Mouse (Mus musculus): ENCODE results near the gene Sar1a. TPM values are rescaled to one million over a fixed set of nuclear protein-coding genes. Genes with fewer than 3 reads are reported as not detected.

The Sar1a gene
- polyA plus RNA-seq, 1 experiment from 2014 or later = 209 TPM

DNA sequence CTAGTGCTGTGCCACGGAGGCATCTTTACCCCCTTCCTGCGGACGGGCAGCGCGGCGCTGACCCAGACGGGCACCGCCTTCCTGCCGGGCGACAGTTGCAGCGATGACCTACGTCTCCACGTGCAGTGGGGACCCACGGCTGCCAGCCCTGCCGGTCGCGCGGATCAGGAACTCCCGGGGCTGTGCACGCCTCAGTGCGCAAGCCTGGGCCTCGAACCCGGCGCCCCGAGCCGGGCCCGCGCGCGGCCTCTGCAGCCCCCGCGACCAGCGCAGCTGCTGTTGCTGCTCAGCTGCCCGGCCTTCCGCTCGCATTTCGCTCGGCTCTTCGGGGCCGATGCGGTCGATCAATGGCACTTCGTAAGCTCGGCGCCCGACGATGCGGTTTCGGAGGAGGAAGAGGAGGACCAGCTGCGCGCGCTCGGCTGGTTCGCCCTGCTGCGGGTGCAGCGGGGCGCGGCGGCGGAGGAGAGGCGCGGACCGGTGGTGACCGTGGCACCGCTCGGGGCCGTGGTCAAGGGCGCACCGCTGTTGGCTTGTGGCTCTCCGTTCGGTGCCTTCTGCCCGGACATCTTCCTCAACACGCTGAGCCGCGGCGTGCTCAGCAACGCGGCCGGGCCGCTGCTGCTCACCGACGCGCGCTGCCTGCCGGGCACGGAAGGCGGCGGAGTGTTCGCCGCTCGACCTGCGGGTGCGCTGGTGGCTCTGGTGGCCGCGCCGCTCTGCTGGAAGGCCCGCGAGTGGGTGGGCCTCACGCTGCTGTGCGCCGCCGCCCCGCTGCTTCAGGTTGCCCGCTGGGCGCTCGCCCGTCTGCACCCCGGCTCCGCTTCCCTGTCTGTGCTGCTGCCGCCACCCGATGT, 15.8 kb downstream of the Sar1a start:
- H3K4me1 ChIP-seq (replicated peaks; ENCODE audit: control insufficient read depth, insufficient read depth, low read length) = peaks cover 13% of the 10 kb centered on the region
- H3K9me3 ChIP-seq (ENCODE audit: control insufficient read depth, low read length) = no peaks in the 10 kb centered on the region
- peaks cover 37% of the 10 kb centered on the region for H3K36me3 ChIP-seq (ENCODE audit: control insufficient read depth, insufficient read depth, low read length)
- peak overlapping the region; percentile 100 for H3K4me2 ChIP-seq (ENCODE audit: low read length)
- ATAC-seq (replicated peaks; ENCODE audit: low FRiP score, low TSS enrichment, low read depth) (peak; percentile 8), DNase-seq (ENCODE audit: low spot score) (peak; percentile 69)
- no peaks in the 10 kb centered on the region for H3K27me3 ChIP-seq (replicated peaks; ENCODE audit: control insufficient read depth, insufficient read depth, low read length)
- H3K27ac ChIP-seq (ENCODE audit: low read depth) = no peak overlapping the region
- H3K9ac ChIP-seq (ENCODE audit: low read length) = peak overlapping the region; percentile 73
- H3K4me3 ChIP-seq (ENCODE audit: low read depth, low read length) = peak overlapping the region; percentile 96
- WGBS = under 1% methylated on average over 100 of the region's 111 CpGs

GRCm38 (mm10) chr10:61696560-61696823, 16.4 kb downstream of the Sar1a start:
- ATAC-seq (replicated peaks; ENCODE audit: low FRiP score, low TSS enrichment, low read depth) (no peak), DNase-seq (ENCODE audit: low spot score) (no peak)
- Histone ChIP-seq H3K9me3 (ENCODE audit: control insufficient read depth, low read length) (no peaks in the 10 kb centered on the region), H3K9ac (ENCODE audit: low read length) (peak overlapping the region; percentile 73), H3K27ac (ENCODE audit: low read depth) (no peak overlapping the region), H3K36me3 (ENCODE audit: control insufficient read depth, insufficient read depth, low read length) (peaks cover 33% of the 10 kb centered on the region), H3K4me2 (ENCODE audit: low read length) (peak overlapping the region; percentile 100), H3K4me3 (ENCODE audit: low read depth, low read length) (peak overlapping the region; percentile 96), H3K27me3 (replicated peaks; ENCODE audit: control insufficient read depth, insufficient read depth, low read length) (no peaks in the 10 kb centered on the region), H3K4me1 (replicated peaks; ENCODE audit: control insufficient read depth, insufficient read depth, low read length) (peaks cover 13% of the 10 kb centered on the region)
- WGBS = 10% methylated on average over 11 of the region's 19 CpGs

GRCm38 (mm10) chr10:61697028-61697427, 16.9 kb downstream of the Sar1a start:
- peak overlapping the region; percentile 100 for H3K4me2 ChIP-seq (ENCODE audit: low read length)
- no peaks in the 10 kb centered on the region for H3K27me3 ChIP-seq (replicated peaks; ENCODE audit: control insufficient read depth, insufficient read depth, low read length)
- WGBS = 88% methylated on average over 2 of the region's 2 CpGs
- peak overlapping the region; percentile 96 for H3K4me3 ChIP-seq (ENCODE audit: low read depth, low read length)
- ATAC-seq (replicated peaks; ENCODE audit: low FRiP score, low TSS enrichment, low read depth) (no peak), DNase-seq (ENCODE audit: low spot score) (no peak)
- H3K36me3 ChIP-seq (ENCODE audit: control insufficient read depth, insufficient read depth, low read length) = peaks cover 33% of the 10 kb centered on the region
- H3K4me1 ChIP-seq (replicated peaks; ENCODE audit: control insufficient read depth, insufficient read depth, low read length) = peaks cover 13% of the 10 kb centered on the region
- peak overlapping the region; percentile 73; the same call in 1 of the 2 replicates for H3K9ac ChIP-seq (ENCODE audit: low read length)
- no peaks in the 10 kb centered on the region for H3K9me3 ChIP-seq (ENCODE audit: control insufficient read depth, low read length)
- no peak overlapping the region for H3K27ac ChIP-seq (ENCODE audit: low read depth)

DNA sequence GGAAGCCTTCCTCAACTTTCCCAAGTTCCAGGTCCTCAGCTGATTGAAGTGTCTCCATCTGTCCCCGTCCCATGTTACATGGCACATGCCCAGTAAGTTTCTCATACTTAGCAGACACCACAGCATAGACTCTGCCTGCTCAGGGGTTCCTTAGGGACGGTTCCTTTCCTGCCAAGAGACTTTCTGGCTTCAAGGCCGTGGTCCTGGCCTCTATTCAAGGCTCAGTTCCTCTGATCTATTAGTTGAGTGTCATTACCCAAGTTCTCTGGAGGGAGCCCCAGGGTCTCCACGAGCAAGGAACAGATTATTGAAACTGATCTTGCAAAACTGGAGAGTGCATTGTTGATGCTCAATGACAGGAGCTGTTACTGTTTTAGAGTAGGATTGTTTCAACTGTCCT, 24.6 kb downstream of the Sar1a start:
- H3K36me3 ChIP-seq (ENCODE audit: control insufficient read depth, insufficient read depth, low read length) = peaks cover 23% of the 10 kb centered on the region
- 87% methylated on average over 4 of the region's 4 CpGs for WGBS
- no peak overlapping the region for H3K4me2 ChIP-seq (ENCODE audit: low read length)
- no peaks in the 10 kb centered on the region for H3K27me3 ChIP-seq (replicated peaks; ENCODE audit: control insufficient read depth, insufficient read depth, low read length)
- no peaks in the 10 kb centered on the region for H3K4me1 ChIP-seq (replicated peaks; ENCODE audit: control insufficient read depth, insufficient read depth, low read length)
- no peaks in the 10 kb centered on the region for H3K9me3 ChIP-seq (ENCODE audit: control insufficient read depth, low read length)
- DNase-seq (ENCODE audit: low spot score) = no peak
- no peak overlapping the region for H3K9ac ChIP-seq (ENCODE audit: low read length)
- no peak overlapping the region for H3K27ac ChIP-seq (ENCODE audit: low read depth)
- no peak for ATAC-seq (replicated peaks; ENCODE audit: low FRiP score, low TSS enrichment, low read depth)
- no peak overlapping the region for H3K4me3 ChIP-seq (ENCODE audit: low read depth, low read length)

DNA sequence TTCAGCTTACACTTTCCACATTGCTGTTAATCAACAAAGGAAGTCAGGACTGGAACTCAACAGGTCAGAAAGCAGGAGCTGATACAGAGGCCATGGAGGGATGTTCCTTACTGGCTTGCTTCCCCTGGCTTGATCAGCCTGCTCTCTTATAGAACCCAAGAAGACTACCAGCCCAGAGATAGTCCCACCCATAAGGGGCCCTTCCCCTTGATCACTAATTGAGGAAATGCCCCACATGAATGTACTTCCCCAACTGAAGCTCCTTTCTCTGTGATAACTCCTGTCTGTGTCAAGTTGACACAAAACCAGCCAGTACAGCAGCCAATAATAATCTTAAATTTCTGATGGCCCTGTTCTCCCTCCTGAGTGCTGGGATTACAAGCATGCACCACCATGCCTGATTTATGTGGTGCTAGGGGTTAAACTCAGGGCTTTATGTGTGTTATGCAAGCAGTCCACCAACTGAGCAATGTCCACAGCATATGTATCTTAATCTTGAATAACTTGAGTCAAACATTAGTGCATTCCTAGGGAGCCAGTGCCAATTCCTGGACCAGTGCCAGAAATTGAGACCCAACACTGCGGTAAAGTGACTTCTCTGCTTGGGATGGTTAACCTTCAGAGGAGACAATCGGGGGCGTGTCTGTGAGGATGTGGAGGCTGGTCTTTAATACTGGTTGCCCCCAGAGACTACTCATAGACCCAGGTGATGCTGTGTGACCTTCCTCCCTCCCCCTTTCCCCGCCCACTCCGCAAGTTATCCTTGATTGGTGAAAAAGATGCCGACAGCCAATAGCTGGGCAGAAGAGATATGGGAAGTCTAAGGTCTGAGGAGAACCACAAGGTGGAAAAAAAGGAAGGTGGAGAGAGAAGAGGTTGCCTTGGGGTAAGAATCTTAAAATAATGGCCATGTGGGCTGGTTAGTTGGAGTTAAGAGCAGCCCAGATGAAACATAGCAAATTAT, 26.6 kb downstream of the Sar1a start:
- no peaks in the 10 kb centered on the region for H3K4me1 ChIP-seq (replicated peaks; ENCODE audit: control insufficient read depth, insufficient read depth, low read length)
- DNase-seq (ENCODE audit: low spot score) (no peak), ATAC-seq (replicated peaks; ENCODE audit: low FRiP score, low TSS enrichment, low read depth) (no peak)
- no peak overlapping the region for H3K4me3 ChIP-seq (ENCODE audit: low read depth, low read length)
- no peak overlapping the region for H3K27ac ChIP-seq (ENCODE audit: low read depth)
- 72% methylated on average over 6 of the region's 6 CpGs for WGBS
- no peak overlapping the region for H3K9ac ChIP-seq (ENCODE audit: low read length)
- peaks cover 19% of the 10 kb centered on the region for H3K36me3 ChIP-seq (ENCODE audit: control insufficient read depth, insufficient read depth, low read length)
- no peaks in the 10 kb centered on the region for H3K9me3 ChIP-seq (ENCODE audit: control insufficient read depth, low read length)
- no peaks in the 10 kb centered on the region for H3K27me3 ChIP-seq (replicated peaks; ENCODE audit: control insufficient read depth, insufficient read depth, low read length)
- no peak overlapping the region for H3K4me2 ChIP-seq (ENCODE audit: low read length)

GRCm38 (mm10) chr10:61713601-61714000, 33.5 kb downstream of the Sar1a start:
- no peaks in the 10 kb centered on the region for H3K27me3 ChIP-seq (replicated peaks; ENCODE audit: control insufficient read depth, insufficient read depth, low read length)
- H3K27ac ChIP-seq (ENCODE audit: low read depth) = no peak overlapping the region
- ATAC-seq (replicated peaks; ENCODE audit: low FRiP score, low TSS enrichment, low read depth) (no peak), DNase-seq (ENCODE audit: low spot score) (no peak)
- no peak overlapping the region for H3K4me2 ChIP-seq (ENCODE audit: low read length)
- 73% methylated on average over 3 of the region's 3 CpGs for WGBS
- H3K4me1 ChIP-seq (replicated peaks; ENCODE audit: control insufficient read depth, insufficient read depth, low read length) = peaks cover 3% of the 10 kb centered on the region; the same call in 1 of the 2 replicates
- no peak overlapping the region for H3K4me3 ChIP-seq (ENCODE audit: low read depth, low read length)
- H3K9me3 ChIP-seq (ENCODE audit: control insufficient read depth, low read length) = no peaks in the 10 kb centered on the region
- no peak overlapping the region for H3K9ac ChIP-seq (ENCODE audit: low read length)
- no peaks in the 10 kb centered on the region for H3K36me3 ChIP-seq (ENCODE audit: control insufficient read depth, insufficient read depth, low read length)

DNA sequence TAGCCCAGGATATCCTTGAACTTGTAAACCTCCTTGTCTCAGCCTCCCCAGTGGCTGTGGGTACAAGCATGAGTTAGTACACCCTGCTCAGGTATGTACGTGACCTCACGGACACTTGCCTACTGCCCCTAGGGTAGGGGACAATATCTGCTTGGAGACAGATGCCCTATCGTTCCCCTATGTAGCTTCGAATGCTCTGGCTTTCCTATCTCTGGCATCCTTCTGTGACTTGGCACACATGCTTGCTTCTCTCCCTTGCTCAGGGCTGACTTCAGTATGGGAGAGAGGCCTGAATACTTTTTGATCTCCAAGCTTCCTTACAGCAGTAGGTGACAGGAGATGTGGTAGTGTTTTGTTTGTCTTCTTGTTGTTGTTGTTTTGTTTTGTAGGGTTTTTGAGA, 34.0 kb downstream of the Sar1a start:
- H3K4me1 ChIP-seq (replicated peaks; ENCODE audit: control insufficient read depth, insufficient read depth, low read length) = peaks cover 3% of the 10 kb centered on the region; the same call in 1 of the 2 replicates
- no peak overlapping the region for H3K9ac ChIP-seq (ENCODE audit: low read length)
- H3K27ac ChIP-seq (ENCODE audit: low read depth) = no peak overlapping the region
- H3K36me3 ChIP-seq (ENCODE audit: control insufficient read depth, insufficient read depth, low read length) = no peaks in the 10 kb centered on the region
- ATAC-seq (replicated peaks; ENCODE audit: low FRiP score, low TSS enrichment, low read depth) = no peak
- H3K9me3 ChIP-seq (ENCODE audit: control insufficient read depth, low read length) = no peaks in the 10 kb centered on the region
- WGBS = 91% methylated on average over 4 of the region's 4 CpGs
- H3K4me2 ChIP-seq (ENCODE audit: low read length) = no peak overlapping the region
- H3K4me3 ChIP-seq (ENCODE audit: low read depth, low read length) = no peak overlapping the region
- no peaks in the 10 kb centered on the region for H3K27me3 ChIP-seq (replicated peaks; ENCODE audit: control insufficient read depth, insufficient read depth, low read length)
- no peak for DNase-seq (ENCODE audit: low spot score)

GRCm38 (mm10) chr10:61714771-61715461, 34.8 kb downstream of the Sar1a start, which contains the start of gene Aifm2:
Gene Aifm2, plus strand, starts transcription at chr10:61715263.
- no peaks in the 10 kb centered on the region for H3K27me3 ChIP-seq (replicated peaks; ENCODE audit: control insufficient read depth, insufficient read depth, low read length)

More at GRCm38 (mm10) chr10:61714771-61715461, 34.8 kb downstream of the Sar1a start, which contains the start of gene Aifm2:
- peak; percentile 91 for ATAC-seq (replicated peaks; ENCODE audit: low FRiP score, low TSS enrichment, low read depth)
- Histone ChIP-seq H3K4me2 (ENCODE audit: low read length) (peak within 1 kb of the TSS; percentile 85), H3K27ac (ENCODE audit: low read depth) (peak within 1 kb of the TSS; percentile 47; the same call in 1 of the 2 replicates), H3K9ac (ENCODE audit: low read length) (peak within 1 kb of the TSS; percentile 54), H3K4me1 (replicated peaks; ENCODE audit: control insufficient read depth, insufficient read depth, low read length) (peaks cover 3% of the 10 kb centered on the region; the same call in 1 of the 2 replicates), H3K4me3 (ENCODE audit: low read depth, low read length) (peak within 1 kb of the TSS; percentile 67), H3K36me3 (ENCODE audit: control insufficient read depth, insufficient read depth, low read length) (no peaks in the 10 kb centered on the region), H3K9me3 (ENCODE audit: control insufficient read depth, low read length) (no peaks in the 10 kb centered on the region)
- peak; percentile 88 for DNase-seq (ENCODE audit: low spot score)
- WGBS = 12% methylated on average over 28 of the region's 36 CpGs
